Mouse (Mus musculus): ENCODE data around the gene Slc26a3. TPM values are rescaled to one million over a fixed set of nuclear protein-coding genes. Genes with fewer than 3 reads are reported as not detected.
A peak's percentile ranks its signal among the peaks of the same experiment; 100 is the strongest.

Gene Slc26a3
- polyA plus RNA-seq, 1 experiment from 2014 or later, result 0.17 TPM

DNA sequence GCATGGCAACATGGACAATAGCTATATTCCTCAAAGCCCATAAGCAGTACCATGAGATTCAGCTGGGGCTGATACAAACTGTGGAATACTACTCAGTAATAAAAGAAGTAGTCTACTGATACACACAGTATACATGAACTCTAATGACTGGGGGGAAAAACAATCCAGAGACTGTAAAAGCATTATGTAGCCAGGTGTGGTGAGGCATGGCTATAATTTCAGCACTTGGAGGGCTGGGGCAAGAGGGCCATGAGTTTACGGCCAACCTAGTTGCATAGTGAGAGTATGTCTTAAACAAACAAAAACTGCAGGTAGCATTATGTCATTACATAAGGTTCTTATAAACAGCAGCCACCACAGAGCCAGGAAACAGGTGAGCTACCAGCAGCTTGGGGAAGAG lies 10.2 kb downstream of the Slc26a3 start:
- ATAC-seq, result no peak

GRCm38 (mm10) chr12:31401930-31402329 lies 11.3 kb downstream of the Slc26a3 start:
- H3K4me1 ChIP-seq (ENCODE audit: control insufficient read depth, insufficient read depth, low read length), result no peaks in the 10 kb centered on the region
- no peak overlapping the region for H3K27ac ChIP-seq (ENCODE audit: low read depth, low read length)
- no peak overlapping the region for H3K9ac ChIP-seq (ENCODE audit: low read length)
- no peaks in the 10 kb centered on the region for H3K36me3 ChIP-seq (ENCODE audit: control insufficient read depth, insufficient read depth, low read length)
- DNase-seq (ENCODE audit: low spot score), result no peak
- ATAC-seq, result no peak
- H3K4me2 ChIP-seq (ENCODE audit: low read length), result no peak overlapping the region
- H3K27me3 ChIP-seq (replicated peaks; ENCODE audit: control insufficient read depth, insufficient read depth, low read length), result no peaks in the 10 kb centered on the region
- no peaks in the 10 kb centered on the region for H3K9me3 ChIP-seq (replicated peaks; ENCODE audit: control insufficient read depth, low read length)
- 85% methylated on average over 6 of the region's 6 CpGs for WGBS
- H3K4me3 ChIP-seq (ENCODE audit: low read depth, low read length), result no peak overlapping the region

More for the DNA sequence above, 10.2 kb downstream of the Slc26a3 start:
- Histone ChIP-seq H3K9me3 (replicated peaks; ENCODE audit: control insufficient read depth, low read length) (no peaks in the 10 kb centered on the region), H3K27me3 (replicated peaks; ENCODE audit: control insufficient read depth, insufficient read depth, low read length) (no peaks in the 10 kb centered on the region), H3K36me3 (ENCODE audit: control insufficient read depth, insufficient read depth, low read length) (no peaks in the 10 kb centered on the region), H3K4me2 (ENCODE audit: low read length) (no peak overlapping the region), H3K4me3 (ENCODE audit: low read depth, low read length) (no peak overlapping the region), H3K9ac (ENCODE audit: low read length) (no peak overlapping the region), H3K4me1 (ENCODE audit: control insufficient read depth, insufficient read depth, low read length) (no peaks in the 10 kb centered on the region), H3K27ac (ENCODE audit: low read depth, low read length) (no peak overlapping the region)
- WGBS, result 93% methylated on average over 1 of the region's 1 CpGs
- no peak for DNase-seq (ENCODE audit: low spot score)

- Histone ChIP-seq H3K36me3 (ENCODE audit: control insufficient read depth, insufficient read depth, low read length) (no peaks in the 10 kb centered on the region), H3K4me1 (ENCODE audit: control insufficient read depth, insufficient read depth, low read length) (no peaks in the 10 kb centered on the region), H3K4me2 (ENCODE audit: low read length) (no peak overlapping the region), H3K9ac (ENCODE audit: low read length) (no peak overlapping the region), H3K27me3 (replicated peaks; ENCODE audit: control insufficient read depth, insufficient read depth, low read length) (no peaks in the 10 kb centered on the region), H3K4me3 (ENCODE audit: low read depth, low read length) (no peak overlapping the region), H3K9me3 (replicated peaks; ENCODE audit: control insufficient read depth, low read length) (no peaks in the 10 kb centered on the region), H3K27ac (ENCODE audit: low read depth, low read length) (no peak overlapping the region)
- ATAC-seq (no peak), DNase-seq (ENCODE audit: low spot score) (no peak)
- WGBS, result 76% methylated on average over 5 of the region's 5 CpGs
These were observed 14.0 kb downstream of the Slc26a3 start for GRCm38 (mm10) chr12:31404575-31405240.

DNA sequence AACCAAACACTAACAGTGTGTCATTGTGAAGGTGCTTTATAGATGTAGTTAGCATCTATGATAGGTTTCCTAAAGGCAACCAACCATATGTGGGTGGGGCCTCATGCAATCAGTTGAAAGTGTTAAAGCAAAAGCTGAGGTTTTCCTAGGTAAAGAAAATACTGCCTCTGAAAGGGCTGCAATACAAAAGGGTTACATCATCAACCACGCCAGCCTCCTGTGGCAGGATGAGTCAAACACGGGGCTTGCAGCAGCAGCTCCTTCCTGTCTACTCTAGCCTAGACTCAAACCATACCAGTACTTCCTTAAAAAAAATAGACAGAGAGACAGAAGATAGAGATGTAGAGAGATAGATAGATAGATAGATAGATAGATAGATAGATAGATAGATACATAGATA lies 25.3 kb downstream of the Slc26a3 start:
- H3K27ac ChIP-seq (ENCODE audit: low read depth, low read length), result no peak overlapping the region
- H3K36me3 ChIP-seq (ENCODE audit: control insufficient read depth, insufficient read depth, low read length), result no peaks in the 10 kb centered on the region
- no peaks in the 10 kb centered on the region for H3K4me1 ChIP-seq (ENCODE audit: control insufficient read depth, insufficient read depth, low read length)
- no peaks in the 10 kb centered on the region for H3K27me3 ChIP-seq (replicated peaks; ENCODE audit: control insufficient read depth, insufficient read depth, low read length)
- WGBS, result 82% methylated on average over 2 of the region's 2 CpGs
- no peak overlapping the region for H3K4me3 ChIP-seq (ENCODE audit: low read depth, low read length)
- no peak overlapping the region for H3K4me2 ChIP-seq (ENCODE audit: low read length)
- DNase-seq (ENCODE audit: low spot score), result no peak
- H3K9me3 ChIP-seq (replicated peaks; ENCODE audit: control insufficient read depth, low read length), result no peaks in the 10 kb centered on the region
- no peak for ATAC-seq
- no peak overlapping the region for H3K9ac ChIP-seq (ENCODE audit: low read length)

DNA sequence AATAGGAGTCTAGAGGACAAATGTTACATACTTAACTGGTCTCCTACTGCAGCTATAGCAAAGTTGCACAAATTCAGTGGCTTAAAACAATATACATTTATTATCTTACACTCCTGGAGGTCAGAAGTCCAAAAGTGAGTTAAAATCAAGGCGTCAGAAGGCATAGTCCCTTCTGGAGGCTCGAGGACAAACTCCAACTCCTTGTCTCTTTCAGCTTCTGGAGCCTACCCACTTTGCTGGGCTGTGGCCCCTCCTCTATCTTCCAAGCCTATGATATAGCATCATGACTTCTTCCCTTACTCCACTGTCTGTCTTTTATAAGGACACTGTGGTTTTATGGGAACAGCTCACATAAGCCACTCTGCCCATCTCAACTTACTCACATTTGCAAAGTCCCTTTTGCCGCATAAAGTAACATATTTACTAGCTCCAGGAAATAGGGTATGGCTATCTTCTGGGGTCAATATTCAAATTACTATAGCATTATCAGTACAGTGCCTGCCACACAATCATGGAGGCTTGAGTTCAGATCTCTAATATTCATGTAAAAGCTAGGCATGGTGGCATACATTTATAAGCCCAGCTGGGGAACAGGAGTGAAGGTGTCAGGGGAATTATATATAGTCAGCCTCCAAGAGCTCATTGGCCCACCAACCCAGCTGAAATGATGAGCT lies 31.4 kb downstream of the Slc26a3 start:
- no peak for ATAC-seq
- 74% methylated on average over 3 of the region's 3 CpGs for WGBS

DNA sequence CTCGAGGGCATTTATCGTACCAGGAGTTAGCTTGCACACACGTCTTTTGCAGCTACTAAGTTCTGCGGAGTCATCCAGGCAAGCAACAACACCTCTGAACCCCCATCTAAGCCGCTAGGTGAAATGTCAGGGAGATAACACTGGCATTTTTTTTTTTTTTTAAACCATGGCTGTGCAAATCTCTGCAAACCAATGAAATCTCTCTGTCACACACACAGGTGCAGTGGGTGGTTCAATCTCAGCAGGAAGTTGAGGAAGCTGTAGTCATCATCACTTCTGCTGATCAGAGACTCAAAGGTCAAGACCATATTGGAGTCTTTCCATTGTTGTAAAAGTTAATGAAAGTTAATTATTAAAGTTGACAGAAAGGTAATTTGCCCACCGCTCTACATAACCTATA lies 47.1 kb downstream of the Slc26a3 start:
- no peak overlapping the region for H3K4me2 ChIP-seq (ENCODE audit: low read length)
- no peaks in the 10 kb centered on the region for H3K9me3 ChIP-seq (replicated peaks; ENCODE audit: control insufficient read depth, low read length)
- 80% methylated on average over 6 of the region's 6 CpGs for WGBS
- H3K36me3 ChIP-seq (ENCODE audit: control insufficient read depth, insufficient read depth, low read length), result no peaks in the 10 kb centered on the region
- no peak overlapping the region for H3K4me3 ChIP-seq (ENCODE audit: low read depth, low read length)
- H3K9ac ChIP-seq (ENCODE audit: low read length), result no peak overlapping the region
- no peaks in the 10 kb centered on the region for H3K4me1 ChIP-seq (ENCODE audit: control insufficient read depth, insufficient read depth, low read length)
- H3K27me3 ChIP-seq (replicated peaks; ENCODE audit: control insufficient read depth, insufficient read depth, low read length), result no peaks in the 10 kb centered on the region
- DNase-seq (ENCODE audit: low spot score) (no peak), ATAC-seq (no peak)
- no peak overlapping the region for H3K27ac ChIP-seq (ENCODE audit: low read depth, low read length)

More for the DNA sequence above, 31.4 kb downstream of the Slc26a3 start:
- no peak overlapping the region for H3K4me3 ChIP-seq (ENCODE audit: low read depth, low read length)
- no peak overlapping the region for H3K4me2 ChIP-seq (ENCODE audit: low read length)
- no peak overlapping the region for H3K27ac ChIP-seq (ENCODE audit: low read depth, low read length)
- no peaks in the 10 kb centered on the region for H3K9me3 ChIP-seq (replicated peaks; ENCODE audit: control insufficient read depth, low read length)
- H3K4me1 ChIP-seq (ENCODE audit: control insufficient read depth, insufficient read depth, low read length), result no peaks in the 10 kb centered on the region
- H3K27me3 ChIP-seq (replicated peaks; ENCODE audit: control insufficient read depth, insufficient read depth, low read length), result no peaks in the 10 kb centered on the region
- H3K36me3 ChIP-seq (ENCODE audit: control insufficient read depth, insufficient read depth, low read length), result no peaks in the 10 kb centered on the region
- DNase-seq (ENCODE audit: low spot score), result no peak
- no peak overlapping the region for H3K9ac ChIP-seq (ENCODE audit: low read length)

DNA sequence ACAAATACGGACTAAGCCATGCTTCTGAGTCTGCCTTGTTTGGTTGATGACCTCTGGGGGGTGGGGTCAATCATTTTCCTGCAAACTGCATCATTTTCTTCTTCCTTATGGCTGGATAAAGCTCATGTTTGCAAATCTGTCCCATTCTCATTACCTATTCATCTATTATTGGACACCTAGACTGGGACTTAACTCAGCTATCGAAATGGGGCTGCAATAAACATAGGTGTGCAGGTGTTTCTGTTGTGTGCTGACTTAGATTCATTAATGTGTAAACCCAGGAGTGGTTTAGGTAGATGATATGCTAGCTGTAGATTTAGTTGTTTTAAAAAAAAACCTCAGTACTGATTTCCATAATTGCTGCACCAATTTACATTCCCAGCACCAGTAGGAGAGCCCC lies 48.9 kb downstream of the Slc26a3 start:
- Histone ChIP-seq H3K4me1 (ENCODE audit: control insufficient read depth, insufficient read depth, low read length) (no peaks in the 10 kb centered on the region), H3K4me2 (ENCODE audit: low read length) (no peak overlapping the region), H3K9me3 (replicated peaks; ENCODE audit: control insufficient read depth, low read length) (no peaks in the 10 kb centered on the region), H3K4me3 (ENCODE audit: low read depth, low read length) (no peak overlapping the region), H3K27me3 (replicated peaks; ENCODE audit: control insufficient read depth, insufficient read depth, low read length) (no peaks in the 10 kb centered on the region), H3K36me3 (ENCODE audit: control insufficient read depth, insufficient read depth, low read length) (no peaks in the 10 kb centered on the region), H3K27ac (ENCODE audit: low read depth, low read length) (no peak overlapping the region), H3K9ac (ENCODE audit: low read length) (no peak overlapping the region)
- DNase-seq (ENCODE audit: low spot score) (no peak), ATAC-seq (no peak)
- 77% methylated on average over 2 of the region's 2 CpGs for WGBS

GRCm38 (mm10) chr12:31444131-31444546 lies 53.5 kb downstream of the Slc26a3 start:
- peak; percentile 78 for ATAC-seq
- Histone ChIP-seq H3K9ac (ENCODE audit: low read length) (no peak overlapping the region; the same call in 1 of the 2 replicates), H3K27ac (ENCODE audit: low read depth, low read length) (no peak overlapping the region), H3K4me1 (ENCODE audit: control insufficient read depth, insufficient read depth, low read length) (0 out of 2 replicates have a peak, but pooled peaks cover 3% of the 10 kb centered on the region), H3K36me3 (ENCODE audit: control insufficient read depth, insufficient read depth, low read length) (no peaks in the 10 kb centered on the region), H3K27me3 (replicated peaks; ENCODE audit: control insufficient read depth, insufficient read depth, low read length) (no peaks in the 10 kb centered on the region), H3K4me3 (ENCODE audit: low read depth, low read length) (peak overlapping the region; percentile 3; the same call in 1 of the 2 replicates), H3K9me3 (replicated peaks; ENCODE audit: control insufficient read depth, low read length) (no peaks in the 10 kb centered on the region), H3K4me2 (ENCODE audit: low read length) (peak overlapping the region; percentile 41)
- WGBS, result 3% methylated on average over 11 of the region's 11 CpGs
- peak; percentile 42 for DNase-seq (ENCODE audit: low spot score)

GRCm38 (mm10) chr12:31444827-31445226 lies 54.2 kb downstream of the Slc26a3 start:
- H3K27ac ChIP-seq (ENCODE audit: low read depth, low read length), result no peak overlapping the region
- 0 out of 2 replicates have a peak, but pooled peaks cover 3% of the 10 kb centered on the region for H3K4me1 ChIP-seq (ENCODE audit: control insufficient read depth, insufficient read depth, low read length)
- H3K4me2 ChIP-seq (ENCODE audit: low read length), result no peak overlapping the region
- no peak for ATAC-seq
- no peak overlapping the region for H3K9ac ChIP-seq (ENCODE audit: low read length)
- DNase-seq (ENCODE audit: low spot score), result no peak
- H3K4me3 ChIP-seq (ENCODE audit: low read depth, low read length), result no peak overlapping the region
- 72% methylated on average over 6 of the region's 6 CpGs for WGBS
- no peaks in the 10 kb centered on the region for H3K36me3 ChIP-seq (ENCODE audit: control insufficient read depth, insufficient read depth, low read length)
- H3K9me3 ChIP-seq (replicated peaks; ENCODE audit: control insufficient read depth, low read length), result no peaks in the 10 kb centered on the region
- no peaks in the 10 kb centered on the region for H3K27me3 ChIP-seq (replicated peaks; ENCODE audit: control insufficient read depth, insufficient read depth, low read length)
